Mouse (Mus musculus) megakaryocyte, embryonic 14.5 days (primary cell): ENCODE data around the gene Smox.

Experiments
- FLI1 ChIP-seq: IDR thresholded peaks from 2 replicates; pipeline ENCODE4 v1.6.1; 2012; ENCODE audit warnings: low read length, inconsistent platforms, mixed read lengths
- GATA1 ChIP-seq: IDR thresholded peaks from 3 replicates; pipeline ENCODE4 v1.6.1; 2012; ENCODE audit warnings: mixed read lengths, low read length, inconsistent platforms, borderline replicate concordance

DNA sequence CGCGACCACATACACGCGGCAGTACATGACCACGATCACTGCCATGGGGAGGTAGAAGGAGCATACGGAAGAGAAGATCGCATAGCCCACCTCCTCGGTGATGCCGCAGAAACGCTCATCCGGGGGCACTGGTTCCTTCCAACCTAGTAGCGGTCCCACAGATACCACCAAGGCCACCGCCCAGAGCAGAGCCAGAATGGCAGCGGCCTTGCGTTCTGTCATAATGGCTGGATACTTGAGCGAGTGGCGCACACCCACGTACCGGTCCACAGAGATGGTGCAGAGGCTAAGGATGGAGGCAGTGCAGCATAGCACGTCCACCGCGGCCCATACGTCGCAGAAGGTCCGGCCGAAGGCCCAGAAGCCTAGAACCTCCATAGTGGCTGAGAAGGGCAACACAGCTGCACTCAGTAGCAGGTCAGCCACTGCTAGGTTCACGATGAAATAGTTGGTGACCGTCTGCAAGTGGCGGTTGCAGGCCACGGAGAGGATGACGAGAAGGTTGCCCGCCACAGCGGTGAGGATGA, 70.1 kb downstream of the Smox start:
- TF ChIP-seq FLI1 (no peak), GATA1 (no peak)
